Mouse (Mus musculus) forebrain, embryonic 11.5 days (tissue): ENCODE results near the gene Dtx3l. TPM values are rescaled to one million over a fixed set of nuclear protein-coding genes. Genes with fewer than 3 reads are reported as not detected.

Experiments
- polyA plus RNA-seq: library from polyadenylated mRNA; unstranded; fragments of >200 nt; fragmentation: Nextera tagmentation; extraction: Ambion mirVana; gene quantifications from 2 replicates; pipeline ENCODE4 v1.2.1, GENCODE M21; 2014

Gene Dtx3l
- polyA plus RNA-seq, 1 experiment from 2014 or later = 5.7 TPM

Other genes starting within 250 kb of the Dtx3l start
- gene Dirc2, start 169.8 kb downstream of the Dtx3l start, polyA plus RNA-seq = 13.9 and 16.2 TPM in 2 replicates
- gene Hspbap1, start 168.8 kb downstream of the Dtx3l start, polyA plus RNA-seq = 24.2 and 25.3 TPM in 2 replicates
- 0.12 and 0.45 TPM in 2 replicates for gene Parp14, start 67.6 kb downstream of the Dtx3l start, polyA plus RNA-seq
- gene Parp9, start 681 bp downstream of the Dtx3l start, polyA plus RNA-seq = 3.9 and 4.2 TPM in 2 replicates
- gene Kpna1, start 39.6 kb upstream of the Dtx3l start, polyA plus RNA-seq = 84.9 and 86.5 TPM in 2 replicates
- 11.6 and 12.5 TPM in 2 replicates for gene Wdr5b, start 102.0 kb upstream of the Dtx3l start, polyA plus RNA-seq
- 307 and 308 TPM in 2 replicates for gene Fam162a, start 132.4 kb upstream of the Dtx3l start, polyA plus RNA-seq
- 86.6 and 93.6 TPM in 2 replicates for gene Ccdc58, start 132.5 kb upstream of the Dtx3l start, polyA plus RNA-seq
- gene Csta1, start 192.1 kb upstream of the Dtx3l start, polyA plus RNA-seq = not detected in 2 replicates
- 0.90 TPM in 1 of 2 replicates, not detected in the other for gene Stfa2l1, start 217.7 kb upstream of the Dtx3l start, polyA plus RNA-seq
- 1.5 TPM in 1 of 2 replicates, not detected in the other for gene Gm5483, start 245.1 kb upstream of the Dtx3l start, polyA plus RNA-seq